Mouse (Mus musculus): Measurements from ENCODE around the gene Marcksl1.
A peak's percentile ranks its signal among the peaks of the same experiment; 100 is the strongest.

Gene Marcksl1

GRCm38 (mm10) chr4:129513086-129513767, at the start of gene Marcksl1:
Gene Marcksl1 (plus strand): TSS chr4:129513581.
- DNase-seq, result peak; percentile 93

GRCm38 (mm10) chr4:129464286-129464815, 49.0 kb upstream of the Marcksl1 start:
- DNase-seq, result no peak

GRCm38 (mm10) chr4:129476047-129476446, 37.3 kb upstream of the Marcksl1 start:
- no peak for DNase-seq

GRCm38 (mm10) chr4:129479863-129480262, 33.5 kb upstream of the Marcksl1 start:
- no peak for DNase-seq

GRCm38 (mm10) chr4:129481090-129481489, 32.3 kb upstream of the Marcksl1 start:
- no peak for DNase-seq

- DNase-seq, result peak; percentile 46
These were observed 22.2 kb upstream of the Marcksl1 start, which contains the start of the genes Tssk3 and Fam229a for GRCm38 (mm10) chr4:129490972-129491880. Gene Tssk3 (minus strand): TSS chr4:129491022. Gene Fam229a (plus strand): TSS chr4:129491190.

GRCm38 (mm10) chr4:129494681-129495080, 18.7 kb upstream of the Marcksl1 start:
- no peak for DNase-seq

- no peak for DNase-seq
These were observed 17.5 kb upstream of the Marcksl1 start for GRCm38 (mm10) chr4:129495672-129496562.

GRCm38 (mm10) chr4:129496631-129497030, 16.8 kb upstream of the Marcksl1 start:
- DNase-seq, result peak; percentile 31

- no peak for DNase-seq
These were observed 14.4 kb upstream of the Marcksl1 start for GRCm38 (mm10) chr4:129498941-129499340.

- DNase-seq, result no peak
These were observed 13.4 kb upstream of the Marcksl1 start for GRCm38 (mm10) chr4:129500017-129500416.

GRCm38 (mm10) chr4:129500607-129501566, 12.5 kb upstream of the Marcksl1 start:
- DNase-seq, result peak; percentile 92

GRCm38 (mm10) chr4:129502327-129502888, 11.0 kb upstream of the Marcksl1 start:
- DNase-seq, result no peak

- no peak for DNase-seq
These were observed 10.4 kb upstream of the Marcksl1 start for GRCm38 (mm10) chr4:129502901-129503444.

- DNase-seq, result no peak
These were observed 7.9 kb upstream of the Marcksl1 start for GRCm38 (mm10) chr4:129505511-129505910.

GRCm38 (mm10) chr4:129507434-129508236, 5.7 kb upstream of the Marcksl1 start:
- no peak for DNase-seq

GRCm38 (mm10) chr4:129508237-129508515, 5.2 kb upstream of the Marcksl1 start:
- no peak for DNase-seq

GRCm38 (mm10) chr4:129508834-129509600, 4.4 kb upstream of the Marcksl1 start:
- DNase-seq, result peak; percentile 29

- no peak for DNase-seq
These were observed 3.7 kb upstream of the Marcksl1 start for GRCm38 (mm10) chr4:129509650-129510049.

All from lung, postnatal 14 days (tissue).